Mouse (Mus musculus) layer of hippocampus, adult 2 months (tissue): ENCODE data around the gene En1. TPM values are rescaled to one million over a fixed set of nuclear protein-coding genes. Genes with fewer than 3 reads are reported as not detected.
A peak's percentile ranks its signal among the peaks of the same experiment; 100 is the strongest.

Experiments
- DNase-seq, 2 experiments: peaks; one replicate each; pipeline ENCODE4 v3.0.0; 2022; ENCODE audit warnings: low spot score in 2 of 2
- H3K27ac ChIP-seq: fragments of 200-600 bp; 2 replicates; pipeline ENCODE4 v1.8.1; 2022
- H3K4me3 ChIP-seq: fragments of 200-600 bp; 2 replicates; pipeline ENCODE4 v1.8.1; 2022; ENCODE audit warnings: mild to moderate bottlenecking
- CTCF ChIP-seq: fragments of 200-600 bp; conservative IDR thresholded peaks from 2 replicates; pipeline ENCODE4 v1.8.1; 2022; ENCODE audit warnings: antibody characterized with exemption, mild to moderate bottlenecking, moderate library complexity
- total RNA-seq, 2 experiments: library from RNA; stranded (reverse); gene quantifications; 2 replicates each; pipeline ENCODE4 v1.2.3; 2021

Gene En1
- total RNA-seq, 2 experiments from 2014 or later: not detected

DNA sequence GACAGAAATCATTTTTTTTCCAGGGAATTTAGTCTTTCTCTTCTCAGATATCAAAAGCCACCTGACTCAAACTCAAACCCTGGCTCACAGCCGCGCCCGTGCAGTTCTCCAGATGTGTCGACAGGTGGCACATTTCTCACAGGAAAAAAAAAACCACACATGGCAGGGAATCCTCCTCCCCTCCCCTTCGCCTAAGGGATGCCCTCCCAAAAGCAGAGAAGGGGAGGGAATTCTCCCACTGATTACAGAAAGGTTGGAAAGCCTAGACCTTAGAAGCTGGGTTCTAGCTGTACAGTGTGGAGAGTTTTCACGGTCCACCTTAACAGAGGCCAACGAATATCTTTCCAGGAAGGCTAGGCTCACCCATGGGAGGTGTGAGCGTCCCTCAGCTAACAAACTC, 7.6 kb upstream of the En1 start:
- Histone ChIP-seq H3K27ac (no peak overlapping the region), H3K4me3 (no peak overlapping the region)
- DNase-seq: no peak
- TF ChIP-seq CTCF: peak; percentile 79

DNA sequence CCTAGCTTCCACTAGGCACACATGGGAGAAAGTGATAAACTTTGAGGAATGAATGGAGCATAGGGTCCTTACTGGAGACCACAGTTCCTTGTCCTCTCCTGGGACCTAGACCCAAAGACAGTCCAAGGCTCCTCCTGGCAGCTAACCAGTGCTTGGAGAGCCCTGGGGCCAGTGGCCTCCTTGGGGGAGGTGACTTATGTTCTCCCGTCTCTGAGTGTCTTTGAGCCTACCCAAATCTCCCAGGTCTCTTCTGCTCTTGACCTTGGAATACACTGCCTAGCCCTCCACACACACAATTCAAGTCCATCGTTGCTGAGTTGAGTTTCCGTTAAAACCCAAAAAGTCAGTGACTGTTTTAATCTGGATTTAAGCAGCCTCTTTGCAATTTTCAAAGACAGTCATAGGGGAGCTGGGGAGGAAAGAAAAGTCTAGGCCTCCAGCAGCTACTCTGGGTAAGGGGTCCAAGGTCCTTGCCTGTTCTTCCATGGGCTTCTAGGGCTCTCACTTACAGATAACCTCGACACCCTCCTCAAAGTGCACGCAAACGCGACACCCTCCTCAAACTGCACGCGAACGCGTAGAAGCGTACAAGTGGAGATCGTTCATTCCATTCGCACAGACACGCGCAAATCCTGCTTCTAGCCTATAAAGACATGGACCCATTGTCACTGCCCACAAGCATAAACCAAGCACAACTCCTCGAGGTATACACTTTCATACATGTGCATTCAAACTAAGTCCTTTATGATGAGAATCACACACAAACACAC, 6.6 kb upstream of the En1 start:
- no peak for TF ChIP-seq CTCF
- no peak overlapping the region for H3K4me3 ChIP-seq

DNA sequence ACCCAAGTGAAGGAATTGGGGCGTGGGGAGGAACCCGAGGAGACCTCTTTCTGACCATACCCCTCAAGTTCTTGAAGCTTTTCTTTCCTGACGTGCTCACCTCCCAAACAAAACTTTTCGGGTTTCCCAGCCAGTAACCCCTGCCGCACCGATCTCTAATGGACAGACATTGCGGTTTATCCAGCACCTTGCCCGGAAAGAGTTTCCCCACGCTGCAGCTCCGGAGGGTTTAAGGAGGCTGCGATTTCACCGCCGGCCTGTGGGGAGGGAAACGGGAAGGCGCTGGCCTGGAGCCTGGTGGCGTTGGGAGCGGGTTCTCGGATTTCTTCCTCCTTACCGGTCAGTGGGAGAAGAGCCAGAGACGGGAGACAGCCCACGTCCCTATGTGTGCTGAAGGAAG, 5.9 kb upstream of the En1 start:
- Histone ChIP-seq H3K4me3 (no peak overlapping the region), H3K27ac (no peak overlapping the region)
- TF ChIP-seq CTCF: peak; percentile 23; the same call in 1 of the 2 replicates
- DNase-seq: no peak

More for the DNA sequence above, 6.6 kb upstream of the En1 start:
- H3K27ac ChIP-seq: no peak overlapping the region
- DNase-seq: no peak

DNA sequence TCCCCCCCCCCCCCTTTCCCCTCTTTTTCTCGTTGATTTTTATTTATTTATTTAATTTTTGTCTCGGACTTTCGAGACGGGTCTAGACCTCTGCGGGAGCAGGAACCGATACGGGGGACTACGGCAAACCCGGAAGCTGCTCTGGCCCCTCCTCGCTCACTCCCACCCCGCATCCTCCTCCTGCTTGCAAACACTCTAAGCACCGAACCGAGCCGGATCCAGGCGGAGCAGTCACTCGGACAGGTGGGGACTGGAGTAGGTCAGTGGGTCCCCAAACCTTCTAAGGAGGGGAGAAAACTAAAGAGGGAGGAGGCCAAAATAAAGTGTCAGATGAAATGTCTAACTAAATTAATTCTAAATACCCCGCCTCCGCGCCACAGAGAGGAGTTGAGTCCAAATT, 5.4 kb upstream of the En1 start:
- no peak for TF ChIP-seq CTCF

DNA sequence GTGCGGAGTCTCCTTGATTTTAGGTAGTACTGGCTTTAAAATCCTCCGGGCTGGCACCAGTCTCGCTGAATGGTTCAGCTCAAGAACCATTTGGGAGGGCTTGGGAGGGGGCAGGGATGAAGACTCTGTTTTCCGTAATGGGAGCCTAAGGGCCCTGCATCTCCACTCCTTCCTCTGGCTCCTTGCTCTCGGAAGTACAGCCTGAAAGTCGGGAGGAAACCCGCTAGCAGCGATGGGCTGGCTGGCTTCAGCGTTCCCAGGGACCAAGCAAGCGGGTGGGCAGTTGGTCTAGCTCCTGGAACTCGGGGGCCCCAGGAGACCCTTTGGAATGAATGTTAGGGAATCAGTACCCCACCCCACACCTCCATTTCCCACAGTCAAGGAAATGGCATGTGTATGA, 4.9 kb upstream of the En1 start:
- H3K27ac ChIP-seq: no peak overlapping the region
- TF ChIP-seq CTCF: no peak
- no peak for DNase-seq
- no peak overlapping the region for H3K4me3 ChIP-seq

More for the DNA sequence above, 5.4 kb upstream of the En1 start:
- H3K27ac ChIP-seq: no peak overlapping the region
- no peak overlapping the region for H3K4me3 ChIP-seq
- DNase-seq: no peak

DNA sequence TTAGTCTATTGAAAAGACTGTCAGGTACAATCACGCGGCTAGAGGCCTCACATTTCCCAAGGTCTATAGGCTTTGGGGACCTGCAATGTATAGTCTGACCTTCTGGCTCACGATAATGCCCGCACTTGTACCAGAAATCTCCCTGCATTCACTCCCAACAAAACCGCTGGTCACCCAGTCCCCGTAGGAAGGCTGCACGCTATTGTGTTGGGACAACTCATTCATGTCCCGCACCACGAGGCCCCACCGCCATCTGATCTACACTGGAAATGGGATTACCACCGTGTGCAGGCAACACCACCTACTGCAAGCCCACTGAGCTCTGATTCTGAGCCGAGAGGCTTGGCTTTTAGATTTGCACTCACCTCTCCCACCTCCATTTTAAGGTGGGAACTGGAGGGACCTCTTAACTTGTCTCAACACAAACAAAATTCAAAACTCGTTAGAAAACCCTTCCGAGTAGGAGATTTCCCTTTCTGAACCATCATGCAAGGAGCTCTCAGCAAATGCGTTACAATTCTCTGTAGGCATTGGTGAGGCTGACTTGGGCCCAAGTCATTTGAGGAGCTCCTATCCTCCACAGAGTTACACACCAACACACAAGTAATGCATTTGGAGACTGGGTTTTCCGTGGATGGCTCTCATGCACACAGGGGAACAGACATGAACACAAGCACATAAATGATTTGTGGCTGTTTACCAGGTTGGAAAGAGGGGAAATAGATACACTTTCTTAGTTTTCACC, 3.9 kb upstream of the En1 start:
- TF ChIP-seq CTCF: no peak
- Histone ChIP-seq H3K27ac (no peak overlapping the region), H3K4me3 (no peak overlapping the region)
- DNase-seq: no peak

DNA sequence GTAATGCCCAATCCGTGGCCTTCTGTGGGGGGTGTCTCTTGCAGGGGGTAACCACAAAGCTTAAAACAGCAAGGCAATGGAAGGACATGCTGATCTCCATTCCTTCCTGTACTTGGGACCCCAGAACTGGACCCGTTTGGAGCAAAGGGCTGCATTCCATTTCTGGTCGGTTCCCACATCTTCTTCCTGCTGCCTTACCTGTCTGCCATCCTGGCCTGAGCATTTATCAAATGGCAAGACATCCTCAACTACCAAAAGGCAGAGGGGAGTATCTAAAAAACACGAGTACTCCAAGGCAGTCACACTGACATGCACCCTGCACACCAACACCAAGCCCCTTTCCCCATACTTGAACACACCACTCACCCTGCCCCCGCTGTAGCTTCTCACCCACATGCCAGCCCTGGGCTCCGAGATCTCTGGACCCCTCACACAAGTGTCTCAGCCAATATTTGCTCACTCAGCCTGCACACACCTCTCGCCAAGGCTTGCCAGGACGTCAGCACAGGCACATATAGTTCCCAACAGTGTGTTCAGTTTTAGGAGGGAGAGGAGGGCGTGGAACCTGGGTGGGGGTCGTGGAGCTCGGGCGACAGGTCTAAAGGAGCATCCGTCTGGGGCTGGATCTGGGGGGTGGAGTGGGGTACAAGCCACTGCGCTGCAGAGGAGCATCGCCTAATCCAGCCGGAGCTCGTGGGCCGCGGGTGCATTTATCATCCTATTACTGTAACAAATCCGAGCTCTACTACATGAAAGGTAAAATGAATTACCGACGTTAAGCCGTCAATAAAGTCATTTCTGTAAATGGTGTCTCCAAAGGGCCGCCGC, 2.7 kb upstream of the En1 start:
- no peak overlapping the region for H3K27ac ChIP-seq
- H3K4me3 ChIP-seq: no peak overlapping the region
- TF ChIP-seq CTCF: no peak

DNA sequence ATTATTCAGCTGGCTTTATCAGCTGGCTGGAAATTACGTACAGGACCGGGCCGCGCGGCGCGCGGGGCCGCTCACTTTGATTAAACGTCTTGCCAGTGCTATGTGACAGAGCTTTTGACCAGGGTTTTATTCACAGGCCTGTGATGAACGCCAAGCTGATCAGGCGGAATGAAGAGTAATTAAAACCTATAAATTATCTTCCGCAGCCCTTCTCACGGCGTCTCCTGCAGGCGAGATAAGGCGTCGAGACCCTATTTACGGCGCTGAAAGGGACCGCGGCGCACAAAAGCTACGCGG, 2.1 kb upstream of the En1 start:
- no peak overlapping the region for H3K27ac ChIP-seq
- DNase-seq: no peak
- H3K4me3 ChIP-seq: no peak overlapping the region
- no peak for TF ChIP-seq CTCF

More for the DNA sequence above, 2.7 kb upstream of the En1 start:
- DNase-seq: no peak

DNA sequence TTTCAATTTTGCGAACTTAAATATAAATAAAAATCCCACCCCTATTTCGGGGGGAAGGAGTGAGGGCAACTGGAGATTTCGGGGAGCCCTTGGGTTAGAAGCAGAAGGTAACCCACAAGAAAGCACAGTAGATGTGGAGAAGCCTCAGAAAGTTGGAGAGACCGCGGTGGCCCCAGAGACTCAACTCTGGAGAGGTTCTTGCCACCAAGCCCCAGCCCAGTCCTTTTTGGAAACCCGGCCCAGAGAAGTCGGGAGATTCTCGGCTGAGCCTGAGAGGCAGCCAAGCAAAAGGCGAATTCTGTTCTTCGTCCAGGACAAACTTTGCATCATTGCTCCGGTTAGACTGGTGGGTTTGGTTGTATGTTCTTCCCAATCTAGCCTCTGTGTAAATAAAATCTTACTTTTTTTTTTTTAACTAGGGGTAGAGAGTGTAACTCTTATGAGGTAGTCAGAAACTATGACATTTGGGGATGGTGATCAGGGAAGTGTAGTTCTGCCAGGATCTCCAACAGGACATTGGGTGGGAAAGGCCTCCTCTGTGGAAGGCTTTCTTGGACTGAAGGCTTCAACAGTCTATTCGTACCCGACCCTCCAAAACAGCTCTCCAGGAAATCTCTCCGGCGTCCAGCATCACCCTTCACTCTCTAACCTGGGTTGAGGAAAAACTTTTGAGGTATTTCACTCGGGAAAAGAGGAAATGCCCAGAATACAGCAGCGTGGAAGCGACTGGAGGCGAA, 1.5 kb upstream of the En1 start:
- Histone ChIP-seq H3K4me3 (no peak overlapping the region), H3K27ac (no peak overlapping the region)
- no peak for TF ChIP-seq CTCF
- no peak for DNase-seq

DNA sequence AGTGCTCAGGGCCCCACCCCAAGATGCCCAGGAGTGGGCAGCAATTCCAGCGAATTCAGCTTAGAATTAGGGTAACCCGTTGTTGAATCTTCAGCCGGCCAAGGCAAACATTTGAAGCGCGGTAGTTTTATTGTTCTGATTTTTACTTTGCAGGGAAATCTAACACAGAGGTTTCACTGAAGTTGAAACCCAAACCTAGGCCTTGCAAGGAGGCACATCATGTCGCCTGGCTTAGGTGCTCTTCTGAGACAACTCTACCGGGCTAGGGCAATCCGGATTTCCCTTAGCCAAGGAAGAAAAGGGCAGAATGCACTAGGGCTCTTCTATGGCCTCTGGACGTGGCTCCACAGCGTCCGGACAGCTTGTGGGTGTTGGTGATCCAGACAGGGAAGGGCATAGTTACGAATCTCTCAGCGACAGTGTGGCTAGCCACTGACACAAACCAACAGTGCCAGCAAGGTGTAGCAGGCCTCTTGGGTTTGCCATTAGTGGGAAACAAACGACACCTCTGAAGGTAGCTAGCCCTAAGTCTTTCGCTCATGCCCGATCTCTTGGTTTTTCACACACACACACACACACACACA, 873 bp upstream of the En1 start:
- no peak for DNase-seq
- Histone ChIP-seq H3K4me3 (no peak overlapping the region), H3K27ac (no peak overlapping the region)
- TF ChIP-seq CTCF: no peak

DNA sequence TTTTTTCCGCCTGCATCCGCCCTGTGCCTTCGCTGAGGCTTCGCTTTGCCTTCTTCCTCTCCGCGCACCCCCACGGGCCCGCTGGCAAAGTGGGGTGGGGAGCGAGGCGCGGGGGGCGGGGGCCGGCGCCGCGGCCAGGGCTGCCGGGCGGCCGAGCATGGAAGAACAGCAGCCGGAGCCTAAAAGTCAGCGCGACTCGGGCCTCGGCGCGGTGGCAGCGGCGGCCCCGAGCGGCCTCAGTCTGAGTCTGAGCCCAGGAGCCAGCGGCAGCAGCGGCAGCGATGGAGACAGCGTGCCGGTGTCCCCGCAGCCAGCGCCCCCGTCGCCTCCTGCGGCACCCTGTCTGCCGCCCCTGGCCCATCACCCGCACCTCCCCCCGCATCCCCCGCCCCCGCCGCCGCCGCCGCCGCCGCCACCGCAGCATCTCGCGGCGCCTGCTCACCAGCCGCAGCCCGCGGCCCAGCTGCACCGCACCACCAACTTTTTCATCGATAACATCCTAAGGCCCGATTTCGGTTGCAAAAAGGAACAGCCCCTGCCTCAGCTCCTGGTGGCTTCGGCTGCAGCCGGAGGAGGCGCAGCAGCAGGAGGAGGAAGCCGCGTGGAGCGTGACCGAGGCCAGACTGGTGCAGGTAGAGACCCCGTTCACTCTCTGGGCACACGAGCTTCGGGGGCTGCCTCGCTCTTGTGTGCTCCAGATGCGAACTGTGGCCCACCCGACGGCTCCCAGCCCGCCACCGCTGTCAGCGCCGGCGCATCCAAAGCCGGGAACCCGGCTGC, 848 bp downstream of the En1 start:
- Histone ChIP-seq H3K27ac (no peak overlapping the region), H3K4me3 (peak overlapping the region; percentile 2)
- TF ChIP-seq CTCF: no peak
- DNase-seq: no peak

DNA sequence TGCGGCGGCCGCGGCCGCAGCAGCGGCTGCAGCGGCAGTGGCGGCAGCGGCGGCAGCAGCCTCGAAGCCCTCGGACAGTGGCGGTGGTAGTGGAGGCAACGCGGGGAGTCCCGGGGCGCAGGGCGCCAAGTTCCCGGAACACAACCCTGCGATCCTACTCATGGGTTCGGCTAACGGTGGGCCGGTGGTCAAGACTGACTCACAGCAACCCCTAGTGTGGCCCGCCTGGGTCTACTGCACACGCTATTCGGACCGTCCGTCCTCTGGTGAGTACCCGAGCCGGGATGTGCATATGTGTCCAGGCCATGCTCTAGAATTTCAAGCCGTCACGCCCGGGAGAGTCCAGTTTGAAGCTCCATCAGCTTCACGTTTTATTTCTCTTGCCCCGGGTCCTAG, 1.4 kb downstream of the En1 start:
- no peak for DNase-seq
- TF ChIP-seq CTCF: no peak
- Histone ChIP-seq H3K4me3 (no peak overlapping the region), H3K27ac (no peak overlapping the region)
